Mouse (Mus musculus) hindbrain, embryonic 10.5 days (tissue): ENCODE measurements at regions not wholly inside any gene's neighbourhood (a gene's known extent, or its start where the extent isn't known, plus 50 kb on each side); places are given as distances from the start of the nearest gene placed in this dataset.

Source experiments
- DNase-seq: peaks from one replicate; pipeline ENCODE4 v3.0.0-alpha.2; 2017; ENCODE audit warnings: low spot score
- H3K27ac ChIP-seq: fragments of 300-500 bp; sonication (generic); 2 replicates; pipeline ENCODE4 v1.5.1; 2016; ENCODE audit warnings: mild to moderate bottlenecking, moderate library complexity
- H3K27me3 ChIP-seq: fragments of 300-500 bp; sonication (generic); 2 replicates; pipeline ENCODE4 v1.6.1; 2016; ENCODE audit warnings: mild to moderate bottlenecking; ENCODE audit not compliant: poor library complexity, insufficient read depth, severe bottlenecking
- H3K36me3 ChIP-seq: fragments of 300-500 bp; sonication (generic); 2 replicates; pipeline ENCODE4 v1.6.1; 2016; ENCODE audit warnings: mild to moderate bottlenecking, moderate library complexity
- H3K4me1 ChIP-seq: fragments of 300-500 bp; sonication (generic); replicated peaks from 2 replicates; pipeline ENCODE4 v1.6.1; 2016; ENCODE audit warnings: mild to moderate bottlenecking
- H3K4me3 ChIP-seq: fragments of 300-500 bp; sonication (generic); 2 replicates; pipeline ENCODE4 v1.5.1; 2016; ENCODE audit warnings: mild to moderate bottlenecking, moderate library complexity
- H3K9me3 ChIP-seq: fragments of 300-500 bp; sonication (generic); 2 replicates; pipeline ENCODE4 v1.6.1; 2016; ENCODE audit warnings: mild to moderate bottlenecking, moderate library complexity
- WGBS: fragments of 180-500 bp; shearing (Covaris S2); methylation state at CpG from one replicate; pipeline ENCODE4 v1.1.7; 2016; 5-methylcytosine and 5-hydroxymethylcytosine counted together

DNA sequence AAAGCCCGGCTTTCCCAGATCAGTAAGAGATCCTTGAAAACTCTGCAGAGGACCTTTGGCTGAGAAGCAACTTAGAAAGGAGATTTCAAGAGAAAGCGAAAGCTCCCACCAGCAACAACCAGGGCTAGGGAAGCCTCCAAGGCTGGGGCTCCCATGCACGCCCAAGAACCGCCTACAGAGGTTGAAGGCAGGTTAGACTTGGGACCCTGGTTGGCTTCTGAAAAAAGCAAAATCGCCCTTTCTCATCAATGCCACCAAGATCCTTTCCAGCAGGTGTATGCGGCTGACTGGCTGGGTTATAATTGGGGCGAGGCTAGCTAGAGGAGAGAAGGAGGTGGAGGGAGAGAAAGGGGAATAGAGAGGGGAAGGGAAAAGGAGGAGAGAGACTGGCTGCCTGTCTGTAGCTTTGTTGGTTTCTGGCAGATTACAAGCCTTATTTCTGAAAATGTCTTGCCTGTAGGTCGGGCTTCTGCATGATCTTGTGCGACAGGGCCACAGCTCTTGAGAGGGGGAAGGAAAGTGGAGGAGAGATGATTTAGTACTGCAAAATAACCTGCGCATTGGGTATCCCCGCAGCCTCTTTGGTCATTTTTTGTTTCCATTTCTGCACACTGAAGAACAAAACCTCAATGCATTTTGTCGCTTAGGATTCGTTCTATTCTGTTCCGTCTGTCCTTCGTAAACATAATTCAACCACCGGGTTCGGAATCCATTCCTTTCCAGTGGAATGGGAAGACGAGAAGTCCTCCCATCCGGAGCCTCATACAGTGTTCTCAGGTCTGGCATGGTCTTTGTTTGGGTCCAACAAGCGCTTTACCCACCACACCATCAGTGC is 317.5 kb downstream of the Parp8 start:
- Histone ChIP-seq H3K36me3 (no peaks in the 10 kb centered on the region), H3K27me3 (peaks cover 94% of the 10 kb centered on the region), H3K4me1 (peaks cover 60% of the 10 kb centered on the region), H3K9me3 (no peaks in the 10 kb centered on the region), H3K27ac (peak overlapping the region; percentile 72), H3K4me3 (peak overlapping the region; percentile 40)
- DNase-seq, result peak; percentile 48
- WGBS, result 1% methylated on average over 20 of the region's 20 CpGs

DNA sequence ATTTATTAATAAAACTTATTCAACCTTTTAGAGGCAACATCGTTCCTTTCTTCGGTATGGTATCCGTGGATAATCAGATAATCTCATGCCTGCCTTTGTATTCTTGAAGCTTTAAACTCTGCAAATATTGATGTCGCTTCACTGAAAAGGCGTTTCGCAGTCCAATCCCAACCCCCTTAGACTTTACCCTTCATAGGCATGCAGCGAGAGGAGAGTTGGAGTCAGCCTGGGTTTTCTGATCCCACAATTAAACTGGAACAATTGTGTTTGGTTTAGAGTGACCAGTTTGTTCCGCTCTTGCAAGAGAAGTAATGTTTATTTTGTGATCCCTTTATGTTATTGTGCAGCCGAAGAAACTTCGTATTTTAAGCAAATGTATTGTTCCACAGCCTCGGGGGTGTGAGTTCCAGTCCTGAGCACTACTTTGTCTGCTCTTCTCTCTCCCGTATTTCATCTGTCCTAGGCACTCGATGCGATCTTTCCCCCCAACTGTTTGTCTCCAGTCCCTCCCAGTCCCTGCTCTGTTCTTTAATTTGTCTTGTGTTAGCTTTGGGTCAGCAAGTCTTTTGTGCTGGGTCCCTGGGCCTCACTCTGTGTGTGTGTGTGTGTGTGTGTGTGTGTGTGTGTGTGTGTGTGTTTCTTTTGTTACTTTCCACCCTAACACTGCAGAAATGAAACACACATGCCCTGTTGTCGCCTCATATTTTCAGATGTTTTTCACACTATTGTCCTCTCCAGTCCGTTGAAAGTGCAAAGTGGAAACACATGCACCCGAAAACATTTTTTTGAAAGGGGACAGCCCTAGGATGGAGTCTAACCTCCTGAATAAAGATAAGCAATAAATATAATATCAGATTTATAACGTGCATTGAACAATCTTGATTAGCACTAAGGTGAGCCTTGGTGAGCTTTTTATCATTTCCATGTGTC is 318.7 kb downstream of the Parp8 start:
- peak; percentile 79 for DNase-seq
- H3K36me3 ChIP-seq, result no peaks in the 10 kb centered on the region
- no peaks in the 10 kb centered on the region for H3K9me3 ChIP-seq
- peak overlapping the region; percentile 50; the same call in 1 of the 2 replicates for H3K27ac ChIP-seq
- H3K4me1 ChIP-seq, result peaks cover 56% of the 10 kb centered on the region
- H3K27me3 ChIP-seq, result peaks cover 92% of the 10 kb centered on the region
- peak overlapping the region; percentile 22 for H3K4me3 ChIP-seq
- 1% methylated on average over 18 of the region's 18 CpGs for WGBS

DNA sequence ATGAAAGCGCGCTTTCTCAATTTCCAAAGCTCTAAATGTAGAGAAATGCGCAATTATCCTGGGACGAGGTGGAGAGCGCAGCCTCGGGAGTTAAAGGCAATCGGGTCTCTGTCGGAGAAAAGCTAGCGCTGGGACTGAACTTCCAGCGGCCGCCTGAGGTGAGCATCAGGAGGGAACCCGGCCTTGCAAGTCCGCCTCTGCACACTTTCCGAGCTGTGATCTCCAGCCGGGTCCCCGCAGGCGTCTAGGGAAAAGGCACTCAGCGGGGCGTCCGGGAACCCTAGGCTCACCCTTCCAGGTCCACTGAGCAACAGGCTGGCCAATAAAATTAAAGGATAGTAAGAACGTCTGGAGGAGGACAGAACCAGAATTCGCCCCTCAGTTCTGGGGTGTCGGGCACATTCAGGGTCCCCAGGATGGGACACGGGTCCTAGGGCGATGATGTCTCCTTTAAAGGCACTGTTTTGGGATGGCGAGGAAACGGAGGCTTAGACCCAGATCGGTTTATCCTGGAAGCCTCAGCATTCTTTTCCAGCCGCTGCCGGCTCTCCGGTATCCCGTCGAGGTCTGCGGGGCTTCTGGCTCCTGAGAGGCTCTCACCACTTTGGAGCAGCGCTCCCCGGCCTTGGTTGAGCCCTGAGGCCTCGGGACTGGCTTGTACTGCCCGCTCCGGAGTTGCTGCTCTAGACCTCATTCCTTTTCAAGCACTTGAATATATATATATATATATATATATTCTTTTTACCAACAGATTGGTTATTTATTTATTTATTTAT is 319.5 kb downstream of the Parp8 start:
- Histone ChIP-seq H3K36me3 (no peaks in the 10 kb centered on the region), H3K27ac (peak overlapping the region; percentile 74), H3K27me3 (peaks cover 86% of the 10 kb centered on the region), H3K4me1 (peaks cover 48% of the 10 kb centered on the region), H3K9me3 (no peaks in the 10 kb centered on the region), H3K4me3 (peak overlapping the region; percentile 50)
- WGBS, result under 1% methylated on average over 39 of the region's 39 CpGs
- DNase-seq, result peak; percentile 61

DNA sequence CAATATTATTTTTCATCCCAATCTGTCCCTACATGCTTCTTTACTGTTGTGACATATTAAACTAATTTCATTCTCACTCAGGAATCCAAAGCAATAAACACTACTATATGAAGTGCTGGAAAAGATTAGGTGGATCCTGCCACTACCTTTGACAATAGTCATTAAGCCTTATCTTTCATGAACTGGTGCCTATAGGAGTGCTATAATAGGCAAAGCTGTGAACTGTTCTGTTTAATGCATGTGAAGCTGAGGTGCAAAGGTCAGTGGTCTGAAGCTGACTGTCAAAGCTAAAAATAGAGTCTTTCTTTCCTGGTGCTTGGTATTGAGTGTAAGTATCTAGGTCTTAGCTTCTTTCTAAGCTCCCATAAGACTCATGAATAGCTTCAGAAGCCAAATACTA is 336.6 kb downstream of the Parp8 start:
- DNase-seq, result no peak
- H3K4me3 ChIP-seq, result no peak overlapping the region
- no peak overlapping the region for H3K27ac ChIP-seq
- no peaks in the 10 kb centered on the region for H3K27me3 ChIP-seq
- no peaks in the 10 kb centered on the region for H3K4me1 ChIP-seq
- no peaks in the 10 kb centered on the region for H3K36me3 ChIP-seq
- 0 out of 2 replicates have a peak, but pooled peaks cover 3% of the 10 kb centered on the region for H3K9me3 ChIP-seq
